Mouse (Mus musculus) midbrain, embryonic 15.5 days (tissue): Measurements from ENCODE around the gene Hunk. TPM values are rescaled to one million over a fixed set of nuclear protein-coding genes. Genes with fewer than 3 reads are reported as not detected.

Source experiments
- ATAC-seq: fragments of 200-750 bp; cut with Nextera tagmentation; replicated peaks from 2 replicates; pipeline ENCODE4 v1.8.0; 2017; ENCODE audit warnings: moderate TSS enrichment
- H3K27ac ChIP-seq: fragments of 300-500 bp; sonication (generic); 2 replicates; pipeline ENCODE4 v1.5.1; 2015; ENCODE audit warnings: mild to moderate bottlenecking, inconsistent platforms
- H3K27me3 ChIP-seq: fragments of 300-500 bp; sonication (generic); replicated peaks from 2 replicates; pipeline ENCODE4 v1.6.1; 2015; ENCODE audit warnings: inconsistent platforms
- H3K36me3 ChIP-seq: fragments of 300-500 bp; sonication (generic); replicated peaks from 2 replicates; pipeline ENCODE4 v1.6.1; 2015; ENCODE audit warnings: inconsistent platforms
- H3K4me1 ChIP-seq: fragments of 300-500 bp; sonication (generic); 2 replicates; pipeline ENCODE4 v1.6.1; 2015; ENCODE audit warnings: inconsistent platforms
- H3K4me2 ChIP-seq: fragments of 300-500 bp; sonication (generic); 2 replicates; pipeline ENCODE4 v1.6.1; 2015; ENCODE audit warnings: inconsistent platforms, mild to moderate bottlenecking, moderate library complexity
- H3K4me3 ChIP-seq: fragments of 300-500 bp; sonication (generic); 2 replicates; pipeline ENCODE4 v1.5.1; 2015; ENCODE audit warnings: mild to moderate bottlenecking, inconsistent platforms
- H3K9ac ChIP-seq: fragments of 300-500 bp; sonication (generic); 2 replicates; pipeline ENCODE4 v1.6.1; 2015; ENCODE audit warnings: mild to moderate bottlenecking, inconsistent platforms
- H3K9me3 ChIP-seq: fragments of 300-500 bp; sonication (generic); 2 replicates; pipeline ENCODE4 v1.6.1; 2016; ENCODE audit warnings: inconsistent platforms
- WGBS: fragments of 180-500 bp; shearing (Covaris S2); methylation state at CpG from one replicate; pipeline ENCODE4 v1.1.7; 2015; ENCODE audit warnings: mixed read lengths; 5-methylcytosine and 5-hydroxymethylcytosine counted together
- polyA plus RNA-seq: library from polyadenylated mRNA; unstranded; fragments of >200 nt; fragmentation: Nextera tagmentation; extraction: Ambion mirVana; gene quantifications from 2 replicates; pipeline ENCODE4 v1.2.1, GENCODE M21; 2015

Gene Hunk
- polyA plus RNA-seq, 1 experiment from 2014 or later = 7.3 TPM

GRCm38 (mm10) chr16:90396882-90397281 is 11.1 kb downstream of the Hunk start:
- no peaks in the 10 kb centered on the region for H3K36me3 ChIP-seq
- 73% methylated on average over 2 of the region's 2 CpGs for WGBS
- H3K4me3 ChIP-seq = no peak overlapping the region
- no peaks in the 10 kb centered on the region for H3K27me3 ChIP-seq
- no peaks in the 10 kb centered on the region for H3K9me3 ChIP-seq
- no peak for ATAC-seq
- H3K4me2 ChIP-seq = no peak overlapping the region
- H3K9ac ChIP-seq = no peak overlapping the region
- peaks cover 14% of the 10 kb centered on the region; the same call in 1 of the 2 replicates for H3K4me1 ChIP-seq
- H3K27ac ChIP-seq = no peak overlapping the region

- Histone ChIP-seq H3K27me3 (no peaks in the 10 kb centered on the region), H3K4me2 (no peak overlapping the region), H3K4me1 (peaks cover 15% of the 10 kb centered on the region; the same call in 1 of the 2 replicates), H3K9ac (no peak overlapping the region), H3K36me3 (no peaks in the 10 kb centered on the region), H3K27ac (no peak overlapping the region), H3K4me3 (no peak overlapping the region), H3K9me3 (no peaks in the 10 kb centered on the region)
- ATAC-seq = no peak
- WGBS = 7% methylated on average over 9 of the region's 9 CpGs
Observed at GRCm38 (mm10) chr16:90400314-90400713, 14.5 kb downstream of the Hunk start.

- Histone ChIP-seq H3K4me2 (peak overlapping the region; percentile 15; the same call in 1 of the 2 replicates), H3K9ac (no peak overlapping the region), H3K4me1 (peaks cover 15% of the 10 kb centered on the region; the same call in 1 of the 2 replicates), H3K9me3 (no peaks in the 10 kb centered on the region), H3K27ac (no peak overlapping the region), H3K4me3 (no peak overlapping the region), H3K36me3 (no peaks in the 10 kb centered on the region), H3K27me3 (no peaks in the 10 kb centered on the region)
- 18% methylated on average over 12 of the region's 12 CpGs for WGBS
- ATAC-seq = peak; percentile 67; the same call in 1 of the 2 replicates
Observed at GRCm38 (mm10) chr16:90400906-90401666, 15.3 kb downstream of the Hunk start.

GRCm38 (mm10) chr16:90402292-90402691 is 16.5 kb downstream of the Hunk start:
- Histone ChIP-seq H3K27ac (no peak overlapping the region), H3K9ac (no peak overlapping the region), H3K4me3 (no peak overlapping the region), H3K4me1 (peaks cover 15% of the 10 kb centered on the region), H3K9me3 (no peaks in the 10 kb centered on the region), H3K36me3 (no peaks in the 10 kb centered on the region), H3K27me3 (no peaks in the 10 kb centered on the region), H3K4me2 (no peak overlapping the region)
- WGBS = 71% methylated on average over 7 of the region's 7 CpGs
- no peak for ATAC-seq

GRCm38 (mm10) chr16:90405195-90405594 is 19.4 kb downstream of the Hunk start:
- H3K9ac ChIP-seq = no peak overlapping the region
- H3K36me3 ChIP-seq = no peaks in the 10 kb centered on the region
- H3K27ac ChIP-seq = no peak overlapping the region
- H3K27me3 ChIP-seq = no peaks in the 10 kb centered on the region
- WGBS = 76% methylated on average over 3 of the region's 3 CpGs
- no peaks in the 10 kb centered on the region for H3K9me3 ChIP-seq
- peaks cover 28% of the 10 kb centered on the region for H3K4me1 ChIP-seq
- no peak overlapping the region for H3K4me2 ChIP-seq
- no peak overlapping the region for H3K4me3 ChIP-seq
- ATAC-seq = no peak

- no peak overlapping the region for H3K27ac ChIP-seq
- no peaks in the 10 kb centered on the region for H3K9me3 ChIP-seq
- no peak overlapping the region for H3K9ac ChIP-seq
- H3K36me3 ChIP-seq = no peaks in the 10 kb centered on the region
- H3K4me1 ChIP-seq = peaks cover 28% of the 10 kb centered on the region
- no peak for ATAC-seq
- no peak overlapping the region for H3K4me2 ChIP-seq
- 54% methylated on average over 6 of the region's 6 CpGs for WGBS
- no peaks in the 10 kb centered on the region for H3K27me3 ChIP-seq
- H3K4me3 ChIP-seq = no peak overlapping the region
Observed at GRCm38 (mm10) chr16:90405599-90405998, 19.8 kb downstream of the Hunk start.

GRCm38 (mm10) chr16:90407541-90408289 is 21.9 kb downstream of the Hunk start:
- 0 out of 2 replicates have a peak overlapping the region, but pooled peaks have one; percentile 11 for H3K27ac ChIP-seq
- 27% methylated on average over 12 of the region's 12 CpGs for WGBS
- 0 out of 2 replicates have a peak, but pooled peaks have one; percentile 44 for ATAC-seq
- H3K4me3 ChIP-seq = no peak overlapping the region
- H3K9ac ChIP-seq = no peak overlapping the region
- peaks cover 15% of the 10 kb centered on the region for H3K4me1 ChIP-seq
- no peaks in the 10 kb centered on the region for H3K36me3 ChIP-seq
- H3K27me3 ChIP-seq = no peaks in the 10 kb centered on the region
- H3K4me2 ChIP-seq = no peak overlapping the region; the same call in 1 of the 2 replicates
- no peaks in the 10 kb centered on the region for H3K9me3 ChIP-seq

GRCm38 (mm10) chr16:90412096-90413082 is 26.6 kb downstream of the Hunk start:
- Histone ChIP-seq H3K27ac (no peak overlapping the region), H3K9ac (no peak overlapping the region), H3K36me3 (no peaks in the 10 kb centered on the region; the same call in 1 of the 2 replicates), H3K9me3 (no peaks in the 10 kb centered on the region), H3K4me2 (no peak overlapping the region), H3K4me3 (no peak overlapping the region), H3K4me1 (peaks cover 12% of the 10 kb centered on the region), H3K27me3 (no peaks in the 10 kb centered on the region)
- ATAC-seq = no peak
- WGBS = 83% methylated on average over 8 of the region's 8 CpGs

GRCm38 (mm10) chr16:90416621-90417020 is 30.8 kb downstream of the Hunk start:
- H3K9me3 ChIP-seq = no peaks in the 10 kb centered on the region
- H3K9ac ChIP-seq = no peak overlapping the region
- no peaks in the 10 kb centered on the region; the same call in 1 of the 2 replicates for H3K36me3 ChIP-seq
- H3K4me3 ChIP-seq = no peak overlapping the region
- peaks cover 25% of the 10 kb centered on the region for H3K4me1 ChIP-seq
- H3K4me2 ChIP-seq = no peak overlapping the region
- no peak for ATAC-seq
- H3K27me3 ChIP-seq = no peaks in the 10 kb centered on the region
- H3K27ac ChIP-seq = no peak overlapping the region

GRCm38 (mm10) chr16:90418661-90419060 is 32.8 kb downstream of the Hunk start:
- Histone ChIP-seq H3K9me3 (no peaks in the 10 kb centered on the region), H3K9ac (no peak overlapping the region), H3K4me1 (peaks cover 45% of the 10 kb centered on the region), H3K36me3 (no peaks in the 10 kb centered on the region; the same call in 1 of the 2 replicates), H3K27ac (peak overlapping the region; percentile 54; the same call in 1 of the 2 replicates), H3K27me3 (no peaks in the 10 kb centered on the region), H3K4me2 (peak overlapping the region; percentile 4), H3K4me3 (no peak overlapping the region)
- WGBS = 3% methylated on average over 12 of the region's 12 CpGs
- peak; percentile 38; the same call in 1 of the 2 replicates for ATAC-seq

- H3K4me2 ChIP-seq = 0 out of 2 replicates have a peak overlapping the region, but pooled peaks have one; percentile 9
Observed at GRCm38 (mm10) chr16:90421145-90421544, 35.3 kb downstream of the Hunk start.

More at GRCm38 (mm10) chr16:90421145-90421544, 35.3 kb downstream of the Hunk start:
- Histone ChIP-seq H3K36me3 (no peaks in the 10 kb centered on the region), H3K4me1 (peaks cover 62% of the 10 kb centered on the region), H3K4me3 (no peak overlapping the region), H3K27ac (peak overlapping the region; percentile 73), H3K27me3 (no peaks in the 10 kb centered on the region), H3K9me3 (no peaks in the 10 kb centered on the region), H3K9ac (no peak overlapping the region)
- ATAC-seq = 0 out of 2 replicates have a peak, but pooled peaks have one; percentile 28
- WGBS = 12% methylated on average over 7 of the region's 7 CpGs
